Mouse (Mus musculus): ENCODE measurements at regions not wholly inside any gene's neighbourhood (a gene's known extent, or its start where the extent isn't known, plus 50 kb on each side); places are given as distances from the start of the nearest gene placed in this dataset.
A peak's percentile ranks its signal among the peaks of the same experiment; 100 is the strongest.
"Not testable (repeated sequence)": the region's sequence is repeated elsewhere in the genome, so short reads cannot be mapped to it uniquely, and the experiment has no call there.

GRCm38 (mm10) chr16:55608361-55608760 lies 230.3 kb downstream of the Nfkbiz start:
- H3K36me3 ChIP-seq: no peaks in the 10 kb centered on the region

GRCm38 (mm10) chr16:55606447-55607239 lies 232.1 kb downstream of the Nfkbiz start:
- H3K4me2 ChIP-seq (replicated peaks): no peak overlapping the region
- no peaks in the 10 kb centered on the region for H3K4me1 ChIP-seq (replicated peaks)
- no peak overlapping the region for H3K4me3 ChIP-seq (replicated peaks)
- ATAC-seq: peak; percentile 57; the same call in 1 of the 2 replicates
- no peaks in the 10 kb centered on the region for H3K27me3 ChIP-seq (replicated peaks)
- H3K9ac ChIP-seq: no peak overlapping the region
- no peaks in the 10 kb centered on the region for H3K9me3 ChIP-seq
- H3K27ac ChIP-seq: no peak overlapping the region
- 63% methylated on average over 7 of the region's 7 CpGs for WGBS
- no peaks in the 10 kb centered on the region for H3K36me3 ChIP-seq

More at GRCm38 (mm10) chr16:55608361-55608760, 230.3 kb downstream of the Nfkbiz start:
- no peaks in the 10 kb centered on the region for H3K4me1 ChIP-seq (replicated peaks)
- H3K27me3 ChIP-seq (replicated peaks): no peaks in the 10 kb centered on the region
- 87% methylated on average over 3 of the region's 3 CpGs for WGBS
- no peak overlapping the region for H3K9ac ChIP-seq
- H3K4me2 ChIP-seq (replicated peaks): no peak overlapping the region
- H3K27ac ChIP-seq: no peak overlapping the region
- H3K9me3 ChIP-seq: no peaks in the 10 kb centered on the region
- no peak overlapping the region for H3K4me3 ChIP-seq (replicated peaks)
- no peak for ATAC-seq

- Histone ChIP-seq H3K9ac (no peak overlapping the region), H3K4me1 (replicated peaks) (no peaks in the 10 kb centered on the region), H3K4me3 (replicated peaks) (no peak overlapping the region), H3K36me3 (no peaks in the 10 kb centered on the region), H3K9me3 (no peaks in the 10 kb centered on the region), H3K4me2 (replicated peaks) (no peak overlapping the region), H3K27ac (no peak overlapping the region), H3K27me3 (replicated peaks) (no peaks in the 10 kb centered on the region)
- 69% methylated on average over 2 of the region's 2 CpGs for WGBS
- no peak for ATAC-seq
Measured at GRCm38 (mm10) chr16:55603611-55604010, 235.1 kb downstream of the Nfkbiz start.

- WGBS: 71% methylated on average over 1 of the region's 1 CpGs
- Histone ChIP-seq H3K4me3 (replicated peaks) (no peak overlapping the region), H3K9ac (no peak overlapping the region), H3K36me3 (no peaks in the 10 kb centered on the region), H3K27ac (no peak overlapping the region), H3K4me2 (replicated peaks) (no peak overlapping the region), H3K4me1 (replicated peaks) (no peaks in the 10 kb centered on the region), H3K9me3 (no peaks in the 10 kb centered on the region), H3K27me3 (replicated peaks) (no peaks in the 10 kb centered on the region)
- no peak for ATAC-seq
Measured at GRCm38 (mm10) chr16:55589382-55589956, 249.2 kb downstream of the Nfkbiz start.

GRCm38 (mm10) chr16:55587138-55587537 lies 251.6 kb downstream of the Nfkbiz start:
- Histone ChIP-seq H3K4me1 (replicated peaks) (no peaks in the 10 kb centered on the region), H3K9ac (no peak overlapping the region), H3K36me3 (no peaks in the 10 kb centered on the region), H3K9me3 (no peaks in the 10 kb centered on the region), H3K27ac (no peak overlapping the region), H3K27me3 (replicated peaks) (no peaks in the 10 kb centered on the region), H3K4me2 (replicated peaks) (no peak overlapping the region), H3K4me3 (replicated peaks) (no peak overlapping the region)
- peak; percentile 73 for ATAC-seq
- 70% methylated on average over 6 of the region's 6 CpGs for WGBS

GRCm38 (mm10) chr16:55582906-55583305 lies 255.8 kb downstream of the Nfkbiz start:
- no peak overlapping the region for H3K27ac ChIP-seq
- 27% methylated on average over 3 of the region's 3 CpGs for WGBS
- H3K4me1 ChIP-seq (replicated peaks): no peaks in the 10 kb centered on the region
- no peak overlapping the region for H3K9ac ChIP-seq
- no peak overlapping the region for H3K4me3 ChIP-seq (replicated peaks)
- no peak overlapping the region for H3K4me2 ChIP-seq (replicated peaks)
- no peaks in the 10 kb centered on the region for H3K36me3 ChIP-seq
- no peaks in the 10 kb centered on the region for H3K9me3 ChIP-seq
- no peaks in the 10 kb centered on the region for H3K27me3 ChIP-seq (replicated peaks)
- no peak for ATAC-seq

GRCm38 (mm10) chr16:55582029-55582428 lies 256.7 kb downstream of the Nfkbiz start:
- 74% methylated on average over 7 of the region's 7 CpGs for WGBS
- ATAC-seq: no peak

GRCm38 (mm10) chr16:55580827-55581226 lies 257.9 kb downstream of the Nfkbiz start:
- Histone ChIP-seq H3K27ac (no peak overlapping the region), H3K27me3 (replicated peaks) (no peaks in the 10 kb centered on the region), H3K4me2 (replicated peaks) (no peak overlapping the region), H3K4me1 (replicated peaks) (no peaks in the 10 kb centered on the region), H3K4me3 (replicated peaks) (no peak overlapping the region), H3K9ac (no peak overlapping the region), H3K9me3 (no peaks in the 10 kb centered on the region), H3K36me3 (no peaks in the 10 kb centered on the region)
- ATAC-seq: no peak
- 79% methylated on average over 4 of the region's 4 CpGs for WGBS

More at GRCm38 (mm10) chr16:55582029-55582428, 256.7 kb downstream of the Nfkbiz start:
- Histone ChIP-seq H3K4me3 (replicated peaks) (no peak overlapping the region), H3K4me2 (replicated peaks) (no peak overlapping the region), H3K27me3 (replicated peaks) (no peaks in the 10 kb centered on the region), H3K36me3 (no peaks in the 10 kb centered on the region), H3K4me1 (replicated peaks) (no peaks in the 10 kb centered on the region), H3K27ac (no peak overlapping the region), H3K9me3 (no peaks in the 10 kb centered on the region), H3K9ac (no peak overlapping the region)

GRCm38 (mm10) chr16:55578686-55579085 lies 260.0 kb downstream of the Nfkbiz start:
- 82% methylated on average over 5 of the region's 5 CpGs for WGBS

GRCm38 (mm10) chr16:55575609-55576283 lies 263.0 kb downstream of the Nfkbiz start:
- H3K9ac ChIP-seq; H3K27me3 ChIP-seq (replicated peaks); H3K27ac ChIP-seq; H3K4me3 ChIP-seq (replicated peaks); H3K4me1 ChIP-seq (replicated peaks); H3K9me3 ChIP-seq; H3K4me2 ChIP-seq (replicated peaks); H3K36me3 ChIP-seq: not testable (repeated sequence)
- peak; percentile 82 for ATAC-seq
- WGBS: 70% methylated on average over 2 of the region's 2 CpGs

More at GRCm38 (mm10) chr16:55578686-55579085, 260.0 kb downstream of the Nfkbiz start:
- H3K4me1 ChIP-seq (replicated peaks): no peaks in the 10 kb centered on the region
- H3K4me3 ChIP-seq (replicated peaks): no peak overlapping the region
- H3K9ac ChIP-seq: no peak overlapping the region
- no peak for ATAC-seq
- no peaks in the 10 kb centered on the region for H3K27me3 ChIP-seq (replicated peaks)
- no peaks in the 10 kb centered on the region for H3K9me3 ChIP-seq
- no peak overlapping the region for H3K27ac ChIP-seq
- H3K36me3 ChIP-seq: no peaks in the 10 kb centered on the region
- no peak overlapping the region for H3K4me2 ChIP-seq (replicated peaks)

GRCm38 (mm10) chr16:55571106-55571505 lies 267.6 kb downstream of the Nfkbiz start:
- Histone ChIP-seq H3K4me2 (replicated peaks) (no peak overlapping the region), H3K9me3 (no peaks in the 10 kb centered on the region), H3K27ac (0 out of 2 replicates have a peak overlapping the region, but pooled peaks have one; percentile 32), H3K9ac (no peak overlapping the region), H3K4me3 (replicated peaks) (no peak overlapping the region), H3K27me3 (replicated peaks) (no peaks in the 10 kb centered on the region), H3K36me3 (no peaks in the 10 kb centered on the region), H3K4me1 (replicated peaks) (no peaks in the 10 kb centered on the region)
- 51% methylated on average over 7 of the region's 7 CpGs for WGBS
- ATAC-seq: peak; percentile 48; the same call in 1 of the 2 replicates

- 57% methylated on average over 5 of the region's 5 CpGs for WGBS
Measured at GRCm38 (mm10) chr16:55570097-55570496, 268.6 kb downstream of the Nfkbiz start.

More at GRCm38 (mm10) chr16:55570097-55570496, 268.6 kb downstream of the Nfkbiz start:
- Histone ChIP-seq H3K27me3 (replicated peaks) (no peaks in the 10 kb centered on the region), H3K27ac (no peak overlapping the region), H3K36me3 (no peaks in the 10 kb centered on the region), H3K4me1 (replicated peaks) (no peaks in the 10 kb centered on the region), H3K4me3 (replicated peaks) (no peak overlapping the region), H3K9ac (no peak overlapping the region), H3K9me3 (no peaks in the 10 kb centered on the region), H3K4me2 (replicated peaks) (no peak overlapping the region)
- ATAC-seq: no peak

Measured in intestine, embryonic 15.5 days (tissue).